Mouse (Mus musculus) ES-Bruce4 (cell line): Measurements from ENCODE around the gene 4930453N24Rik.

ENCODE experiments used
- CTCF ChIP-seq: IDR thresholded peaks from one replicate; pipeline ENCODE4 v1.8.1; 2011; ENCODE audit warnings: low read depth, low read length
- EP300 ChIP-seq: IDR thresholded peaks from 2 replicates; pipeline ENCODE4 v1.6.1; 2011; ENCODE audit warnings: low read depth, low read length; ENCODE audit not compliant: insufficient read depth

DNA sequence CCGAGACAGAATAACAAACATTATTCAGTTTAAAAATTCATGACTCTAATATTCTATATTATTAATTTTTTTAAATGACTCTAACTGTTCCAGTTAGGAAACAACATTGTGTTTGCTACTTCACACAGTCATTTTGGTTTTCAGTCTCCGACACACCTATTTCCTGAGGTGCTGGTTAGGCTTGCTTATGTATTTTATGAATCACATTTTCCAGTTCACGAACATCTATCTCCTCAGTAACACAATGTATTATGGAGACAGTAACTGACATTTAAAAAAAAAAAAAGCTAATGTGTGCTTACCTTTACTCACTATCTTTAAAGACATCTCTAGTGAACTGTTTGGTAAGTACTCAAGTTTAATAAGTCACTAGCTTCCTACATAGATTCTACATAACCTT lies 18.7 kb upstream of the 4930453N24Rik start:
- TF ChIP-seq EP300 (no peak), CTCF (no peak)
